Mouse (Mus musculus): ENCODE results near the gene Hdac8.

The Hdac8 gene

DNA sequence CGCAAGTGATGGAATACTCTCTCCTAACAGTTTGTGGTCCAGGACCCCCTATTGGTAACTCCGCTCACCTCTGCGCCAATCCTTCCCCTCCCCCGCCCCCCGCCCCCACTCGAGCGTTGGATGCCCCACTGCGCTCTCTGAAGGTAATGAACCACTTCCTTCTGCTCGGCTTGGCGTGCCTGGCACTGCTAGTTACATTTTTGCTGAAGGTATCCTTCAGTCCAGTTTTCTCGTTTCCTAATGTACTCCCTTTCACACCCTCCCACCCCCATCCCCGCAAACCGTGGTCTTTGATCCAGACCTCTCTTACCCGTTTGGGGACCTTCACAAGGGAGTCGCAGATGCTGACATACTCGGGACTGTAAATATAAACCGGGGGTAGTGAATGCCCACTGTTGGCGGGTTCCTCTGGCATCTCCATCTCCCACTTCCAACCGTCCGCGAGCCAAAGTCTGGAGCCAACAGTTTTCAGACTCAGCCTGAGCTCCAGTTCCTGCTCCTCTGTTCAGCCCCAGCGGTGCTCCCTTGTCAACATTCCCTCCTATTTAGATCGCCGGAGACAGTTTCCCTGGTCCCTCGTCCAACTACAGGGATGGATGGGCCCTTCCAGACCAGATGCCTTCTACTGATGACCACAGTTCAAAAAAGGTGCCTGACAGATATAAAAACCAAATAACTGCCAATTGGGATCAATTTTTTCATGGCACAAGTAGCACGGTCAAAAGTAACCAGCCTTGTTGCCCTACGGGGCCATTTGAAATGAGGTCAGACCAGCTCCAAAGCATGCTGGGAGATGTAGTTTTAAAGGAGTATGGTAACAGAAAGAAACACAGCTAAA, at the start of gene Hdac8:
Gene Hdac8 (minus strand): TSS at position 716 of the 838 bp plus-strand sequence.
- peak; percentile 57 to 59 for DNase-seq

- DNase-seq, result no peak
These were observed 4.0 kb upstream of the Hdac8 start for GRCm38 (mm10) chrX:102509205-102509604.

- no peak for DNase-seq
These were observed 980 bp downstream of the Hdac8 start for GRCm38 (mm10) chrX:102504179-102504578.

GRCm38 (mm10) chrX:102493992-102494730, 11.0 kb downstream of the Hdac8 start:
- peak in 1 of 2 experiments; percentile 34 for DNase-seq

DNA sequence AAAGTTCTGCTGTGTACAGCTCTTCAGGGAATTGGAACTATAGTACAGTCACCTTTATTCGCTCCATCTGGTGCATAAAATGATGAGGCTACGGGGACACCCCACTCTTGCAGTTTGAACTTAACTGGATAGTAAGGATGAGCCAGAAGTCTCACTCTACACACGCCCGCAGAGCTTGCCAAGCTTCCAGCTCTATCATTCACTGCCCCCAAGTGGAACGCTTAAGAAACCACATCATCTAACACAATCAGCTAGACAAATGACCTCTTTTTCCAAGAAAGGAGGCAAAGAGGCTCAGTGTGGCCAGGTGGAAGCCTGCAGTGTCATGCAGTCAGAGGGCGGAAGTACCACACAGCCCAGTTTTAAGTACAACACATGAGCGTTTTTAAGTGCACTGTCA, 19.6 kb downstream of the Hdac8 start:
- DNase-seq, result no peak

DNA sequence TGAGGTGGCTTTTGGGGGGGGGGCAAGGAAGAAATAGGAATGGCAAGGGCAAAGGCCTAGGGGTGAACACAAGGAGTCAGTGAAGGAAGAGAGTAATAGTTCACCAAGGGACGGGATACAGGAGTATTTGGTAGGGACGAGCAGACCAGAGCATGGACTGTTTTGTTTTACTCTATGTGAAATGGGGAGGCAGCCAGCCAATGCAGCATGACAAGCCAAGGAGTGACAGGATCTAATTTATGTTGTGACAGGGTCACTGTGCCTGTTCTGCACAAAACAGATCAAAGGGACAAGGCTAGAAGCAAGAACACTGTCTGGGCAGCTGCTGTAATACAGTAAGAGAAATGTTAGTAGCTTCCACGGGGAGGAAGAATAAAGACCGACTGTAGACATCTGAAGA, 25.5 kb downstream of the Hdac8 start:
- DNase-seq, result no peak

GRCm38 (mm10) chrX:102478965-102479364, 26.2 kb downstream of the Hdac8 start:
- DNase-seq, result peak; percentile 14 to 26

- no peak for DNase-seq
These were observed 26.7 kb downstream of the Hdac8 start for GRCm38 (mm10) chrX:102478481-102478880.

DNA sequence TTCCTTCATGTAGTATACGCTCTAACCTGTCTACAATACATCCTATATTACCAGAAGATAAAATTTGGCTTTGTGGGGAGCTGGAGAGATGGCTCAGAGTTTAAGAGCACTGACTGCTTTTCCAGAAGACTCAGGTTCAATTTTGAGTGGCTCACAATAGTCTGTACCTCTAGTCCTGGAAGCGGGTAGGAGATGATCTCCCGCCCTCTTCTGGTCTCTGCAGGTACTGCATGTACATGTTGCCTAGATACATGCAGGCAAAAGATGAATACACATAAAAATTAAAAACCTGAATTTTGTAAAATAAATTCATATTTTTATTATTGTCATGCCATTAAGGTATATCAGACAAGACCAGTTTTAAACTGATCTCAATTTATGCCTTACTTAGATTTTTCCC, 28.4 kb downstream of the Hdac8 start:
- DNase-seq, result peak; percentile 72 to 77

DNA sequence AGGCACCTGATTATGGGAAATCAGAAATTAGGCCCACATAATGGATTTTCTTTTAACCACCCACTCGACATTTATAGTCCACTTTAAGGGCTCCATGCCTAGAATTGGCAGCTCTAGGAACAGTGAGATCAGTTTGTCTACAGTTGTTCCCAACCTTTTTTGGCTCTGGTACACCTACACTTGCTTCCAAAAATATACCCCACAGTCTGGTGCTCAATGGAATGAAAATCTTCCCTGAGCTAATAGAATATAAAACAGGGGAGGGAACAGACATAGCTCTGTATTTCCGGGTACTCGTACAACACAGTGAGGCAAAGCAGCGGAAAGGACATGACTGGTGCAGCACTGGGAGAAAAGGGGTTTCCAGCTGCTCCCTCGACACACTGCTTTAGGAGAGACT, 29.6 kb downstream of the Hdac8 start:
- no peak for DNase-seq

DNA sequence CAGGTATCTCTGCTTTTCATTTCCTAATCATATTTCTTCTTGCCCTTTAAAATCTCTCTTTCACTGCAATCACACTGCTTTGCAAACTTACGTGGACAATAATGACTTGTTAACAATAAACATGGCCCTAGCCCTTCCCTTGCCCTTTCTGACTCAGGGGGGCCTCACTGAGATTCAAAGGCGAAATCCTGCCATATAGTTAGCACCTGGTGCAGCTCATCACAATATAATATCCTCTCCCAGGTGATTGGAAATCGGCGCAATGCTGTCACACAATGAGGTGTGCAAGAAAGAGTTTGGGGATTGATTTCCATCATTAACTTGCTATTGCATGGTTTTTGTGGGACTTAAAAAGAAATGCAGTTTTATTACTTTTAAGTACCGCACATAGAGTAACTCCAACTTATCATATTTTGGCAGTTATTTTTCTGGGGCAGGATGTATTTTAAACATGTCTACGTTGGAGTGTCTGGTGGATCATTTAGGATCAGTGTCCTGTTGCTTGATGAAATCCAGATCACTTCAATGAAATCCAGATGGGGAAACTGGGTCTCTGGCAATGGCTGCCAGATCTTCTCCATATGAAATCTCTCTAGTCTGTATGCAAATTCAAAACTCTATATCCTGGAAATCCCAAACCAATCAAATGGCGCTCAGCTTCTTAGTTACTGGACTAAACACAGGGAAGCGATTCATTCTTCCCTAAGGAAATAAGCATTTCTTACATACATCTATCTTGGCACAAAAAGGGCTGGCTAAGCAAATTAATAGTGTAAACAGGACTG, 86.6 kb downstream of the Hdac8 start:
- no peak for DNase-seq

GRCm38 (mm10) chrX:102416972-102417371, 88.2 kb downstream of the Hdac8 start:
- no peak for DNase-seq

DNA sequence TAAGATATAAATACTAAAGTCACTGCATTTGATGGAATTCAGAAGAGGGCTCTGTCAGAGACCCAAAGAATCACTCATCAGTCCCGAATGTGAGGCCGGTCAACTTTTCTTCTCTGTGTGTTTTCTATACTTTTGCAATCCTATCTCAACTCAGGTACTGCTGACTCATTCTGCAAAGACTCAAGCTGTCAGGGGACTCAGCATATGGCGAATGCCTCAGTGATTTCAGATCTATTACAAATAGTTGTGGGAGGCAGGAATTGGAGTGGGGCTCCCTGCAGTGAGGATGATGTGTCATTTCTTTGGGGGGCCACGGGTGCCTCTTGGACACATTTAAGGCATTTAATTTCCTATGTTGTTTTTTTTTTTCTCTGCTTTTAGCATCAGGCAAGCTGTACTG, 88.8 kb downstream of the Hdac8 start:
- no peak for DNase-seq

DNA sequence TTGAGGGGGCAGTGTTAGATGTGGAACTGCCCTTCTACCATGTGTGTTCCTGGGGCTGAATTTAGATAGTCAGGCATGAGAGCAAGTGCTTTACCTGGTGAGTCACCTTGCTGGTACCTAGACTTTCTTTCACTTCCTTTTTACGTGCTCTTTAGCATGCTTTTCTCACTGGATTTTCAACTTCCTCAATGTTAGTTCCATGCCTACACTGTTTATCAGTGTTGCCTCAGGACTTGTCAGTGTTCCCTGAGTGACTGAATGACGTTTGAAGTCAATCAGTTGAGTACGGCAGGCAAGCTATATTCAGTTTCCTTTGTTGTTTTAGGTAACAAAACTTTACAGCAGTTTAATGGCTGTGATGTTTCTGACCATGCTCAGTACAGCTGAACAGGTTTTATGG, 120.4 kb downstream of the Hdac8 start:
- peak in 1 of 2 experiments; percentile 8 for DNase-seq

- DNase-seq, result no peak
These were observed 122.0 kb downstream of the Hdac8 start for GRCm38 (mm10) chrX:102383151-102383550.

- no peak for DNase-seq
These were observed 138.6 kb downstream of the Hdac8 start for GRCm38 (mm10) chrX:102366510-102366909.

DNA sequence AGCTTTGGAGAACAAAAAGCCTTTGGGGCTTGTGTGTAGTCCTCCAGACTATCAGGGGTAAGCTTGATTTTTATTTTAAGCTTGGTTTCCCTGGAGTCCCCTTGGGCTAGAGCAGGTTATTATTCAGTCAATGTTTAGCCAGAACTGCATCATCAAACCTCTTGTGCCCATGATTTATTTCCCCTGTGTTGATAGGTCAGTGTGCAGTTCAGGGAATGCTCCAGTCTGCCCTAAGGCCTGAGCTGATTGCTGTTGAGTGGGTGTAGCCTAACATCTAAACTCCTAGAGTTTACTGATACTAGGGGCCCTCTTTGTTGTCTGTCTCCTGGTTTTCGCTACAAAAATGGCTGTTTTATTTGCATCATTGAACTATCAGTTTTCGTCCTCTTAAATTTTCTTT, 142.9 kb downstream of the Hdac8 start:
- no peak for DNase-seq

- no peak for DNase-seq
These were observed 151.7 kb downstream of the Hdac8 start for GRCm38 (mm10) chrX:102353412-102353811.

DNA sequence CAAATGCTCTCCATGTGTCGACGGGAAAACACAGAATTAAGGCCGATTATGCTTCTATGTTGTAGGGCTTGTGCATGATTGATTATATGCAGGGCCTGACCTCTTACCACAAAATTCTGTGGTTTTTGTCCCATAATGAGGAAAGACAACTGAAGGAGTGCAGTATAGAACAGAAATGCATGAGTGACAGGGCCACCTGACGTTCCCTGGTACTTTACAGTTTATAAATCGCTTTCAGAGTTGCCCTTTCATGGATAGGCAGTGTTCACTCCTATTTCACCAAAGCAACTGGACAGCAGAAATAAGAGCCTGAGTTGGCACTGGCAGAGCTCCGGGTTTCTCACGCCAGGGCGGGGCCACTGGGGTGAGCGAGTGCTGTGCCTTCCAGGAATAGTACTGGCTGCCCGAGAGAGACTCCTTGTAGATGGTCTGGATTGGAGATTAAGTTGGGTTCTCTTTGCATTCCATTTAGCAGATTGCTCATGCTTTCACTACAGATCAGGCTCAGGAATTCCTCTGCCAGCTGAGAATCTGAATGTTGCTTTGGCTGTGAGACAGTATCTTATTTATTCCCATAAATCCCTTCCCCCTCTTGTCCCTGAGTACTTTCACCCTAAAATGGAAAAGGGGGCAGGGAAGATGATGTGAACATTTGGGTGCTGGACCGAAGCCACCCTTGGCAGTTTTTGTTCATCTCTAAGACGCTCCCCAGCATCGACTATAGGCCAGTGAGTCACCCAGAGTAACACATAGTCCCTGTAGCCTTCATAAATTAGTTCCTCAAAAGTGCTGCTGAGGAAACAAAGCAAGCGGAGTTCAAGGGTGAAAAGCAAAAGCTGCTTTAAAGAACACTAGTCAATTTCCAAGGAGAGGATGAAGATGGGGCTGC, 155.1 kb downstream of the Hdac8 start:
- no peak for DNase-seq

- no peak for DNase-seq
These were observed 156.2 kb downstream of the Hdac8 start for GRCm38 (mm10) chrX:102348886-102349486.

GRCm38 (mm10) chrX:102341688-102342087, 163.5 kb downstream of the Hdac8 start:
- DNase-seq, result no peak
